Mouse (Mus musculus) olfactory bulb, adult 2 months (tissue): ENCODE results near the gene Btbd35f8. TPM values are rescaled to one million over a fixed set of nuclear protein-coding genes. Genes with fewer than 3 reads are reported as not detected.
"Not testable (repeated sequence)": the region's sequence is repeated elsewhere in the genome, so short reads cannot be mapped to it uniquely, and the experiment has no call there.

Source experiments
- H3K27ac ChIP-seq: fragments of 200-500 bp; 2 replicates; pipeline ENCODE4 v1.5.1; 2012; ENCODE audit warnings: low read depth, low read length; ENCODE audit not compliant: insufficient read depth
- H3K4me1 ChIP-seq: fragments of 200-500 bp; 2 replicates; pipeline ENCODE4 v1.6.1; 2012; ENCODE audit warnings: low read length; ENCODE audit not compliant: control insufficient read depth, insufficient read depth
- H3K4me3 ChIP-seq: fragments of 200-500 bp; 2 replicates; pipeline ENCODE4 v1.5.1; 2012; ENCODE audit warnings: mild to moderate bottlenecking, low read depth, low read length, moderate library complexity; ENCODE audit not compliant: insufficient read depth
- WGBS: fragments of 180-500 bp; shearing (Covaris S2); methylation state at CpG from one replicate; pipeline ENCODE4 v1.1.7; 2018; 5-methylcytosine and 5-hydroxymethylcytosine counted together
- polyA plus RNA-seq: library from polyadenylated mRNA; stranded (reverse); fragments of >200 nt; gene quantifications from 2 replicates; pipeline ENCODE4 v1.2.4, GENCODE M21; 2012; ENCODE audit warnings: low replicate concordance; ENCODE audit not compliant: missing spikeins, insufficient read depth, insufficient read length

The Btbd35f8 gene
- not detected in 2 replicates for polyA plus RNA-seq

DNA sequence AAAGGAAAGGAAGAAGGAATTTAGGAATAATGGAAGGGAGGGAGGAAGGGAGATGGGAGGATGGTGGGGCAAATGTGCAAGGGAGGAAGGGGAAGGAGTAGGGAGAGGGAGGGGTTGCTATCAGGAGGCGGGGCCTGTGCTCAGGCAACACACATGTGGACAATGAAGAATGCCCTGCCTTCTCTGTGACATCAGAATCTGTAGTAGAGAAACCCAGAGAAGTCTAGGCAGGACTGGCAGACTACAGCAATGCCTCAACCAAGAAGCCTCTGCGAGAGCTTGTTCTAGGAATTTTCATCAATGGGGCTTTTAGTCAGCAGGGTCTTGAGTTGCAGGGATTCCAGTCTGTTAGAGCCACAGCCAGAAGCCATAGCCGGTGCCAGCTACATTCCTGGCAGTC is at the start of gene Btbd35f8:
TSS of gene Btbd35f8 (plus strand) at position 301 of the 400 bp plus-strand sequence.
- no CpG with 5 or more reads among the region's 3 CpGs for WGBS
- H3K4me1 ChIP-seq, H3K27ac ChIP-seq, H3K4me3 ChIP-seq: not testable (repeated sequence)

Other genes starting within 250 kb of the Btbd35f8 start
- gene Spin2g, start 211.8 kb upstream of the Btbd35f8 start, polyA plus RNA-seq, result not detected in 2 replicates